Comparison of ENCODE assay signal across 10 mouse cellular contexts in genomic region chr2:13275874-13276273, GRCm38 (mm10). TPM values are rescaled to one million over a fixed set of nuclear protein-coding genes. Genes with fewer than 3 reads are reported as not detected.
DNase-seq lines count a peak whose midpoint lies in the region; ATAC-seq and TF ChIP-seq lines count a peak whose summit lies in the region.
"Had no signal": no experiment of that assay in that cellular context is flagged by ENCODE, and none has a peak within 500 bp of the region (broad histone marks: within the 10 kb centered on the region; RNA-seq: fewer than 3 reads in every experiment).

No protein-coding gene starts in this region.

- no peaks in the 10 kb centered on the region for H3K27me3 ChIP-seq in hindbrain, embryonic 11.5 days (ENCODE audit: control insufficient read depth, insufficient read depth, low read length)
- no peaks in the 10 kb centered on the region for H3K27me3 ChIP-seq in hindbrain, embryonic 16.5 days (replicated peaks; ENCODE audit: control insufficient read depth, insufficient read depth, low read length)
- H3K27me3 ChIP-seq in stomach, postnatal 0 days (ENCODE audit: control insufficient read depth, insufficient read depth, low read length): no peaks in the 10 kb centered on the region
- H3K27me3 ChIP-seq: limb, embryonic 13.5 days had no signal

- H3K27ac ChIP-seq in hindbrain, embryonic 11.5 days (ENCODE audit: low read depth, low read length): no peak overlapping the region
- no peak overlapping the region for H3K27ac ChIP-seq in hindbrain, embryonic 16.5 days (ENCODE audit: low read depth, low read length)
- no peak overlapping the region for H3K27ac ChIP-seq in stomach, postnatal 0 days (replicated peaks)
- H3K27ac ChIP-seq: limb, embryonic 13.5 days had no signal

- no peaks in the 10 kb centered on the region for H3K36me3 ChIP-seq in hindbrain, embryonic 11.5 days (ENCODE audit: control insufficient read depth, insufficient read depth, low read length)
- H3K36me3 ChIP-seq in hindbrain, embryonic 16.5 days (ENCODE audit: control insufficient read depth, insufficient read depth, low read length): no peaks in the 10 kb centered on the region
- H3K36me3 ChIP-seq in stomach, postnatal 0 days (ENCODE audit: control insufficient read depth, insufficient read depth, low read length): no peaks in the 10 kb centered on the region
- H3K36me3 ChIP-seq: limb, embryonic 13.5 days had no signal

- no peaks in the 10 kb centered on the region for H3K4me1 ChIP-seq in hindbrain, embryonic 11.5 days (replicated peaks; ENCODE audit: control insufficient read depth, insufficient read depth, low read length)
- peaks cover under 1% of the 10 kb centered on the region for H3K4me1 ChIP-seq in hindbrain, embryonic 16.5 days (ENCODE audit: control insufficient read depth, insufficient read depth, low read depth, low read length)
- no peaks in the 10 kb centered on the region for H3K4me1 ChIP-seq in stomach, postnatal 0 days (replicated peaks; ENCODE audit: control insufficient read depth, insufficient read depth)

- TF ChIP-seq CTCF in stomach, postnatal 0 days (IDR thresholded peaks at IDR 0.05; ENCODE audit: low read depth): peak; percentile 52

- no peak for TF ChIP-seq EP300 in stomach, postnatal 0 days (optimal IDR thresholded peaks at IDR 0.05)

- no peaks in the 10 kb centered on the region for H3K9me3 ChIP-seq in hindbrain, embryonic 11.5 days (ENCODE audit: control insufficient read depth, low read length)
- no peaks in the 10 kb centered on the region for H3K9me3 ChIP-seq in hindbrain, embryonic 16.5 days (ENCODE audit: control insufficient read depth, low read length)
- no peaks in the 10 kb centered on the region for H3K9me3 ChIP-seq in stomach, postnatal 0 days (ENCODE audit: control insufficient read depth, low read length)
- H3K9me3 ChIP-seq: limb, embryonic 13.5 days had no signal

- H3K4me2 ChIP-seq in hindbrain, embryonic 11.5 days (replicated peaks; ENCODE audit: low read depth, low read length): no peak overlapping the region
- no peak overlapping the region for H3K4me2 ChIP-seq in hindbrain, embryonic 16.5 days (ENCODE audit: low read length)
- no peak overlapping the region for H3K4me2 ChIP-seq in stomach, postnatal 0 days (replicated peaks; ENCODE audit: low read depth)
- H3K4me2 ChIP-seq: limb, embryonic 13.5 days had no signal

- no peak overlapping the region for H3K4me3 ChIP-seq in hindbrain, embryonic 11.5 days (ENCODE audit: low read depth, low read length)
- no peak overlapping the region for H3K4me3 ChIP-seq in hindbrain, embryonic 16.5 days (ENCODE audit: low read length)
- no peak overlapping the region for H3K4me3 ChIP-seq in stomach, postnatal 0 days (ENCODE audit: low read depth, low read length)
- H3K4me3 ChIP-seq: limb, embryonic 13.5 days had no signal

- DNase-seq in hindbrain, embryonic 11.5 days (ENCODE audit: low spot score): peak; percentile 28
- DNase-seq in spleen, postnatal 4 days (ENCODE audit: low spot score in 2 of 2): peak; percentile 19 to 67
- DNase-seq in spleen, postnatal 14 days (ENCODE audit: low spot score in 2 of 2): no peak
- peak; percentile 79 for DNase-seq in ZHBTc4 (ENCODE audit: low read depth, low spot score)
- peak; percentile 21 for DNase-seq in stomach, postnatal 0 days (ENCODE audit: low spot score)
- no peak for DNase-seq in urinary bladder, postnatal 36 days (ENCODE audit: low spot score in 2 of 2)
- DNase-seq in gastrocnemius, postnatal 4 days (ENCODE audit: low spot score in 2 of 2): no peak
- DNase-seq: gastrocnemius, postnatal 36 days had no signal

- H3K9ac ChIP-seq in hindbrain, embryonic 11.5 days (ENCODE audit: low read depth, low read length): no peak overlapping the region
- no peak overlapping the region for H3K9ac ChIP-seq in hindbrain, embryonic 16.5 days (ENCODE audit: low read depth, low read length)
- no peak overlapping the region for H3K9ac ChIP-seq in stomach, postnatal 0 days (ENCODE audit: low read length)
- H3K9ac ChIP-seq: limb, embryonic 13.5 days had no signal

- ATAC-seq in hindbrain, embryonic 11.5 days (ENCODE audit: low FRiP score): no peak
- ATAC-seq in hindbrain, embryonic 16.5 days: no peak
- ATAC-seq in stomach, postnatal 0 days (ENCODE audit: low FRiP score, low TSS enrichment): no peak

- 59% methylated on average over 7 of the region's 7 CpGs for WGBS in hindbrain, embryonic 11.5 days
- 62% methylated on average over 7 of the region's 7 CpGs for WGBS in hindbrain, embryonic 16.5 days
- 55% methylated on average over 7 of the region's 7 CpGs for WGBS in stomach, postnatal 0 days

RNA-seq across cellular contexts. Expression of gene Rsu1, which starts 4.7 kb away (rescaled TPM):
- 81.1 and 84.5 TPM in 2 replicates for polyA plus RNA-seq in hindbrain, embryonic 11.5 days (2014; fragmentation: Nextera tagmentation; extraction: Ambion mirVana)
- polyA plus RNA-seq in hindbrain, embryonic 16.5 days (2015; fragmentation: Nextera tagmentation; extraction: Ambion mirVana): 85.5 and 97.5 TPM in 2 replicates
- polyA plus RNA-seq in stomach, postnatal 0 days (2015; fragmentation: Nextera tagmentation; extraction: Ambion mirVana): 112 and 125 TPM in 2 replicates
- 100 to 1,000 TPM in 1 of 2 experiments, 10 to 100 TPM in 1; 90.1 to 109 TPM for total RNA-seq in gastrocnemius, postnatal 4 days (2021)

Comparison
In these comparisons a context has a peak if more than half of its experiments do, and no peak if none do; other contexts are left out.
1. DNase-seq: peak in hindbrain, embryonic 11.5 days (single experiment), spleen, postnatal 4 days (2 of 2), ZHBTc4 (single experiment) and stomach, postnatal 0 days (single experiment); none in spleen, postnatal 14 days (0 of 2), urinary bladder, postnatal 36 days (0 of 2) and gastrocnemius, postnatal 4 days (0 of 2).